Mouse (Mus musculus) E14TG2a.4 (cell line): ENCODE measurements around the gene Ank2.

Experiments
- CTCF ChIP-seq: conservative IDR thresholded peaks from 2 replicates; pipeline ENCODE4 v1.5.1; 2014; ENCODE audit warnings: low read length
- NANOG ChIP-seq: IDR thresholded peaks from 2 replicates; pipeline ENCODE4 v1.6.1; 2014; ENCODE audit warnings: borderline replicate concordance, low read length, mixed read lengths
- POU5F1 ChIP-seq: IDR thresholded peaks from 2 replicates; pipeline ENCODE4 v1.6.1; 2014; ENCODE audit warnings: low read length, borderline replicate concordance

- TF ChIP-seq CTCF (no peak), POU5F1 (no peak), NANOG (no peak)
These were observed 91.1 kb downstream of the Ank2 start for GRCm38 (mm10) chr3:127407868-127408574.
